Mouse (Mus musculus) heart, adult 2 months (tissue): ENCODE measurements at regions not wholly inside any gene's neighbourhood (a gene's known extent, or its start where the extent isn't known, plus 50 kb on each side); places are given as distances from the start of the nearest gene placed in this dataset.

ENCODE experiments used
- CTCF ChIP-seq: fragments of 200-600 bp; IDR thresholded peaks from 2 replicates; pipeline ENCODE4 v1.8.1; 2022; ENCODE audit warnings: antibody characterized with exemption, mild to moderate bottlenecking, moderate library complexity
- EP300 ChIP-seq: fragments of 200-500 bp; IDR thresholded peaks from 2 replicates; pipeline ENCODE4 v1.6.1; 2011; ENCODE audit warnings: low read depth, low read length, control low read depth; ENCODE audit not compliant: insufficient read depth
- POLR2A ChIP-seq: fragments of 200-500 bp; IDR thresholded peaks from 2 replicates; pipeline ENCODE4 v1.6.1; 2011; ENCODE audit warnings: mild to moderate bottlenecking, low read depth, low read length, control low read depth; ENCODE audit not compliant: insufficient read depth

DNA sequence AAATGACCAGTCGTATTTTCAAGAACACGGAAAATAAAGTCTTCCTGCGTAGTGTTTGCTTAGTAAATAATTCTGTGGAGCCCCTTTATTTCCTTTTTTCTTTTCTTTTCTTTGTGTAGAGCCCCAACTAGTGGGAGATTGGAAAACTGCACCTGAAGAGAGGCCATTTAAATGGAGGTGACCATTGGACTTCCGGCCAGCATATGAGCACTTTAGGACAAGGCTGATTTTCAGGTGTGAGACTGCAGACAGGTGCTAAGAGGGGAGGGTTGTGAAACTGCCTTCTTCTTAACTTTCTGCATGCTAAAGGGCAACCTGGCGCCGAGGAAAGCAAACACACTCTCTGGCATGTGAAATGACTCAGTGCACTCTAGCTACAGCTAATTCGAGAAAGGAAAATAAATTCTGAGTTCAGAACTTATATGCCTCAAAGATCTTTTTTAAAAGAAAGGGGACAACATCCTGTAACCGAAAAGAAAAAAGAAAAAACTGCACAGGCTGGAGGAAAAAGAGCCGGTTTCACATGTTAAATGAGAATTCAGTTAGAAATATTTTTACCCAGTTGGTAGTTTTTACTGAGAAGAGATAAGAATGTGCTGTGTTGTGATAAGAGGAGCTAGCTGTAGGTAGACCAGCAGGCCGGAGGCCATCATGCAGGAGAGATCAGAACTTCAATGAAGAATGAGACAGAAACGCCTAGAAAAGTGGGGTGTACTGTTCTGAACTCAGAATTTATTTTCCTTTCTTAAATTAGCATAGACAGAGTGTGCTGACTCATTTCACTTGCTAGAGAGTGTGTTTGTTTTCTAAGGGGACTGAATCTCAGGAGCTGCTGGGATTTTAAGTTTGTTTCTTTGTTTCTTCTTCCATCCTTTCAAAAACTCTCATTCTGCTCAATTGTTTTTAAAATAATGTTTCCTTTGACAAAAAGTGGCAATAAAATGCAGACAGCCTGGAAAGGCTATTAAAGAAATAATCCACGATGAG is 65.8 kb upstream of the Prep start:
- TF ChIP-seq CTCF, result peak; percentile 96
- TF ChIP-seq POLR2A, result no peak
- no peak for TF ChIP-seq EP300
